Mouse (Mus musculus) myocyte (in vitro differentiated cells): ENCODE data around the gene Kif24. TPM values are rescaled to one million over a fixed set of nuclear protein-coding genes. Genes with fewer than 3 reads are reported as not detected.

ENCODE experiments used
- H3K27me3 ChIP-seq: one replicate; pipeline ENCODE4 v1.6.1; 2011; ENCODE audit not compliant: control insufficient read depth, insufficient read depth, insufficient read length
- H3K36me3 ChIP-seq: one replicate; pipeline ENCODE4 v1.6.1; 2011; ENCODE audit not compliant: control insufficient read depth, insufficient read depth
- H3K4me2 ChIP-seq: one replicate; pipeline ENCODE4 v1.6.1; 2011; ENCODE audit warnings: low read depth, control low read depth
- H3K4me3 ChIP-seq: one replicate; pipeline ENCODE4 v1.5.1; 2011; ENCODE audit warnings: mild to moderate bottlenecking, control low read depth, moderate library complexity
- H3K79me2 ChIP-seq: one replicate; pipeline ENCODE4 v1.6.1; 2011; ENCODE audit not compliant: control insufficient read depth, insufficient read depth
- H3ac ChIP-seq: one replicate; pipeline ENCODE4 v1.6.1; 2011; ENCODE audit not compliant: control insufficient read depth, insufficient read length
- CEBPB ChIP-seq: IDR thresholded peaks from 2 replicates; pipeline ENCODE4 v1.6.1; 2011; ENCODE audit warnings: mild to moderate bottlenecking, moderate library complexity; ENCODE audit not compliant: poor library complexity, insufficient read depth, severe bottlenecking
- E2F4 ChIP-seq: IDR thresholded peaks from one replicate; pipeline ENCODE4 v1.6.1; 2011; ENCODE audit warnings: mild to moderate bottlenecking, control low read depth, moderate library complexity; ENCODE audit not compliant: insufficient read depth
- MAX ChIP-seq: IDR thresholded peaks from one replicate; pipeline ENCODE4 v1.6.1; 2011; ENCODE audit warnings: low read depth, mild to moderate bottlenecking, control low read depth
- MYOD1 ChIP-seq, 3 experiments: IDR thresholded peaks; one replicate each; pipeline ENCODE4 v1.6.1; 2011; ENCODE audit warnings: control low read depth in 2 of 3, low read depth in 2 of 3, mild to moderate bottlenecking in 2 of 3, moderate library complexity in 1 of 3; ENCODE audit not compliant: insufficient read length in 2 of 3, control insufficient read depth in 1 of 3
- MYOG ChIP-seq, 3 experiments: IDR thresholded peaks; one replicate each; pipeline ENCODE4 v1.6.1; 2011; ENCODE audit warnings: control low read depth in 2 of 3, low read depth in 2 of 3, mild to moderate bottlenecking in 2 of 3; ENCODE audit not compliant: insufficient read length in 2 of 3, control insufficient read depth in 1 of 3, insufficient read depth in 1 of 3
- POLR2A ChIP-seq: IDR thresholded peaks from one replicate; pipeline ENCODE4 v1.6.1; 2011; ENCODE audit warnings: low read depth, mild to moderate bottlenecking, control low read depth, moderate library complexity; ENCODE audit not compliant: insufficient read length
- POLR2AphosphoS2 ChIP-seq: IDR thresholded peaks from one replicate; pipeline ENCODE4 v1.6.1; 2011; ENCODE audit warnings: low read depth, control low read depth; ENCODE audit not compliant: insufficient read length
- REST ChIP-seq: IDR thresholded peaks from one replicate; pipeline ENCODE4 v1.6.1; 2011; ENCODE audit warnings: mild to moderate bottlenecking, control low read depth, moderate library complexity; ENCODE audit not compliant: insufficient read depth, insufficient read length
- SRF ChIP-seq: IDR thresholded peaks from one replicate; pipeline ENCODE4 v1.6.1; 2011; ENCODE audit warnings: low read depth; ENCODE audit not compliant: control insufficient read depth, insufficient read length
- TCF12 ChIP-seq: IDR thresholded peaks from one replicate; pipeline ENCODE4 v1.6.1; 2011; ENCODE audit warnings: mild to moderate bottlenecking, control low read depth; ENCODE audit not compliant: poor library complexity, insufficient read depth, severe bottlenecking
- TCF3 ChIP-seq: IDR thresholded peaks from one replicate; pipeline ENCODE4 v1.6.1; 2011; ENCODE audit warnings: low read depth, control low read depth; ENCODE audit not compliant: insufficient read length
- USF1 ChIP-seq: IDR thresholded peaks from one replicate; pipeline ENCODE4 v1.6.1; 2011; ENCODE audit warnings: low read depth, mild to moderate bottlenecking, control low read depth, moderate library complexity
- polyA plus RNA-seq: library from polyadenylated mRNA; unstranded; fragments of >200 nt; fragmentation: generic; extraction: Trizol; gene quantifications from one replicate; pipeline ENCODE4 v1.2.1, GENCODE M21; 2012; ENCODE audit warnings: missing spikeins

Kif24 gene
- polyA plus RNA-seq, 1 experiment, result 7.2 TPM

DNA sequence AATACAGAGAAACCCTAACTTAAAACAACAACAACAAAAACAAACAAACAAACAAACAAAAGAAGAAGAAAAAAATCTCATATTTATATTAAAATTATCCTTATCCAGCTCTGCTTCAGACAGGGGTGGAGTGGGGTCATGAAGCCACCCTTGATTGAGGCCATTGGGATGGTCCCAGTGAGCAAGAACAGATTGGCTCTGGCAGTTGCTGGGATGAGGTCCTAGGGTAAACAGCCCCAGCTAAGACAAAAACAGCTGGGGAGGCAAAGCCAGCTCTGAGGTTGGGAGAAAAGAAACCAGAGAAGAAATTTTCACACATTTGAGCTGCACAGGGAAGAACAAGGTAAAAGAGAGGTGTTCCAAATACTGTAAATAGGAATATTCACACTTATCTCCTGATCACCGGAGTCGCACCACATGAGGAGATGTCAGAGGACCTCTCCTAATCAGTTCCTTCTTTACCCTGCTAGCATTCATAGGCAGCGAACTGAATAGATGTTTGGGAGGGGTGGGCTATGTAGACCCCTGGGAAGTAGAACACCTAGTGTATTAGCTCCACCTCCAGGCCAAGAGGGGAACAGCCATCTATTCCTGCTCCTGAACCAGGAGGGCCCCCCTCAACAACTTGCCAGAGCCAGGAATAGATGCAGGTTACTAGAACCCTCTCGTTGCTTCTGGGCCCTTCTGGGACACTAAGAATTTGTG lies 14.2 kb upstream of the Kif24 start:
- Histone ChIP-seq H3ac (no peak overlapping the region), H3K79me2 (no peaks in the 10 kb centered on the region), H3K27me3 (no peaks in the 10 kb centered on the region), H3K36me3 (no peaks in the 10 kb centered on the region), H3K4me3 (no peak overlapping the region), H3K4me2 (no peak overlapping the region)
- TF ChIP-seq TCF3, result no peak
- no peak for TF ChIP-seq CEBPB
- TF ChIP-seq TCF12, result no peak
- TF ChIP-seq REST, result no peak
- TF ChIP-seq MAX, result no peak
- no peak for TF ChIP-seq POLR2AphosphoS2
- no peak for TF ChIP-seq USF1
- no peak for TF ChIP-seq MYOG (IDR thresholded peaks at IDR 0.05; ENCODE audit: control insufficient read depth in 1 of 3, insufficient read depth in 1 of 3, insufficient read length in 2 of 3, low read depth in 2 of 3)
- TF ChIP-seq POLR2A, result no peak
- no peak for TF ChIP-seq SRF
- TF ChIP-seq E2F4, result no peak
- TF ChIP-seq MYOD1 (IDR thresholded peaks at IDR 0.05; ENCODE audit: control insufficient read depth in 1 of 3, insufficient read length in 2 of 3, low read depth in 2 of 3), result no peak

DNA sequence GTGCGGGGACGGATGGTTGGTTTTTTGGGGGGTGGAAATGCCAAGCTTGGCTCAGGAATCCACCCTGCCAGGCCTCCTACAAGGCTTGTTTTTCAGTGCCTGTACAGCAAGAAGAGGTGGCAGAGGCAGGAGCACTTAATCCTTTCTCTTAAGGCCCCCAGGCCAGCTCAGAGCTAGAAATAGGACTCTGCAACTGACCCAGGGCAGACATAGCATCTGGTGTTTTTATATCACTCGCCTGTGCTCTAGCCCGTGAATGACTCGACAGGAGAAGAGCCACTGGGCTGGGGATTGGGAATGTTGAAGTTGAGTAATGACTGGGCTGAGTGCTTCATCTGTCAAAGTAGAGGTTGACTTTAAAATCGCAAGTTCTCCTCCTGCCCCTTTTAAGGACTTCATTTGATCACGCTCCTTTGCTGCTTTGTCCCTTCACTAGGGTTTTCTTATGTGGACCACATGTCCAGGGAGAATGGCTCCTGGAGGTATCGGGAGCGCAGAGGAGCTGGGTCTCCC lies 13.0 kb upstream of the Kif24 start:
- no peaks in the 10 kb centered on the region for H3K27me3 ChIP-seq
- no peaks in the 10 kb centered on the region for H3K79me2 ChIP-seq
- H3K36me3 ChIP-seq, result no peaks in the 10 kb centered on the region
- no peak overlapping the region for H3K4me3 ChIP-seq
- H3ac ChIP-seq, result no peak overlapping the region
- TF ChIP-seq REST (no peak), USF1 (no peak), MAX (no peak), E2F4 (no peak), TCF3 (no peak), POLR2AphosphoS2 (no peak), SRF (no peak), MYOG (IDR thresholded peaks at IDR 0.05; ENCODE audit: control insufficient read depth in 1 of 3, insufficient read depth in 1 of 3, insufficient read length in 2 of 3, low read depth in 2 of 3) (no peak)
- no peak overlapping the region for H3K4me2 ChIP-seq

DNA sequence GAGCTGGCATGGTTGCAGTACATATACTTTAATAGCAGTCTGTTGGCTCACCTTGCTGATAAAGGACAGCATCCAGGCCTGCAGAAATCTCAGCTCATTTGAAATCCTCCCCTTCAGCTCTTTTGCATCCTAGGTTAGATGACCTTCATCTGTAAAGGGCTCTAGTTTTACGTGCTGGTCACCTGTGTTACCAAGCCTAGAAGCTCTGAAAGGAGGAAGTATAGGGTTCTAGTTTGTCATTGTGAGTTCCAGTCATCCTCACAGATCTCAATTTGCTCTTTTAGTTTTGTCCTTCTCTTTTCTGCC lies 6.7 kb upstream of the Kif24 start:
- Histone ChIP-seq H3K27me3 (no peaks in the 10 kb centered on the region), H3ac (no peak overlapping the region), H3K4me2 (no peak overlapping the region), H3K4me3 (no peak overlapping the region), H3K79me2 (no peaks in the 10 kb centered on the region), H3K36me3 (peaks cover 4% of the 10 kb centered on the region)
- no peak for TF ChIP-seq USF1
- no peak for TF ChIP-seq E2F4
- no peak for TF ChIP-seq CEBPB
- TF ChIP-seq REST, result no peak
- no peak for TF ChIP-seq TCF12
- TF ChIP-seq TCF3, result no peak
- no peak for TF ChIP-seq MYOG (IDR thresholded peaks at IDR 0.05; ENCODE audit: control insufficient read depth in 1 of 3, insufficient read depth in 1 of 3, insufficient read length in 2 of 3, low read depth in 2 of 3)

DNA sequence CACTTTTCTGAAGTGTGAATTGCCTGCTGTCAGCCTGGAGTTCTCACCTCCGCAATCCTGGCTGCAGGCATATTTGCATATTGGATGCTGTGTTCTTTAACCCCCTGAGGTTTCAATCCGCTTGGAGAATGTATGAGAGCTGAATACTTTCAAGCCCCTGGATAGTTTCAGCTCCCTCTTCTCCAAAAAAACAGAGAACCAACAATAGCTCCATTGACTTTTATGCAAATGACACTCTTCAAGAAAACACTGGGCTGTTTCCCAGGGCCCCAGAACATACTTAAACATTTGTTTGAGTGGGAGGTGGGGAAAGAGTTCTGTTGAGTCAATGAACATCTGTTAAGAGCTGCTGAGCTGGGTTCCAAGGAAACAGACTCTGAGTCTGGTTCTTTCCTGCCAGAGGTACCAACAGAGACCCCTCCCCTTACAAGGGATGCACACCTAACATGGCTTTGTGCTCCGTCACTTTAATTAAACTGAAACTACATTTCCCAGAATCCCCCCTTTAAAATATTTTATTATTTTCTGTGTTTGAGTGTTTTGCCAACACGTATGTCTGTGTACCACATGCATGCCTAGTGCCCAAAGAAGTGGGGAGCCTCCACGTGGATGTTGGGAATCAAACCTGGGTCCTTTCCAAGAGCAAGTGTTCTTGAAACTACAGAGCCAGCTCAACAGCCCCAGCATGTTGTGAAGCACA lies 6.1 kb upstream of the Kif24 start:
- no peak for TF ChIP-seq TCF3
- TF ChIP-seq CEBPB, result no peak
- TF ChIP-seq USF1, result no peak
- no peak for TF ChIP-seq MYOD1 (IDR thresholded peaks at IDR 0.05; ENCODE audit: control insufficient read depth in 1 of 3, insufficient read length in 2 of 3, low read depth in 2 of 3)
- TF ChIP-seq E2F4, result no peak
- TF ChIP-seq MAX, result no peak
- no peak for TF ChIP-seq SRF
- no peak for TF ChIP-seq TCF12
- TF ChIP-seq MYOG (IDR thresholded peaks at IDR 0.05; ENCODE audit: control insufficient read depth in 1 of 3, insufficient read depth in 1 of 3, insufficient read length in 2 of 3, low read depth in 2 of 3), result no peak
- no peak for TF ChIP-seq POLR2AphosphoS2
- TF ChIP-seq REST, result no peak
- TF ChIP-seq POLR2A, result no peak
- no peaks in the 10 kb centered on the region for H3K79me2 ChIP-seq
- no peak overlapping the region for H3ac ChIP-seq
- peaks cover 4% of the 10 kb centered on the region for H3K36me3 ChIP-seq
- no peaks in the 10 kb centered on the region for H3K27me3 ChIP-seq
- H3K4me2 ChIP-seq, result no peak overlapping the region
- no peak overlapping the region for H3K4me3 ChIP-seq

DNA sequence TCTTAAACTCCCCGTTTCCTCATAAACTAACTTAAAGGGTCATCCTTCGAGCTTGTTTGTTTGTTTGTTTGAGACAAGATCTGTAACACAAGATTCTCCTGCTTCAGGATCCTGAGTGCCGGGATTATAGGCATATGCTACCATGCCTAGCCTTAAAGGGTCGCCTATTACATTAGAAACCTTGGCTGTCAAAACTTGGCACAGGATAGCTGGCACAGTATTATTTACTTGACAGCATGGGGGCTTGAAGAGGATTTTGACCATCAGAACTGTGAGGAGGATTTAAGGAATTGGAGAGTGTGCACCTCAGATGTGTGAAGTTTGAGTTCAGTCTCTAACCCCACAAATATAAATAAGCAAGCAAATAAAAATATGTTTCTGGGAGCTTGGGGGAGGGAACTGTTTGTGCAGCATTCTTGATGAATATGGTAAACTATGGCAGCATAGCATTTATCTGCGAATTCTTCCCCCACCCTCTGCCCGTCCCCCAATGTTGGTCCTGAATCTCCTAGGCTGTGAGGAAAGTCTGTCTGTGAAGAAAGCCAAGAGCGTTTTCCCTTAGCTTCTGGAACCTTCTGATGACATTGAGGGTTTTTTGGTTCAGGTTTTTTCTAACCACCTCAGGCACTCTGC lies 5.5 kb upstream of the Kif24 start:
- Histone ChIP-seq H3K79me2 (no peaks in the 10 kb centered on the region), H3ac (no peak overlapping the region), H3K4me2 (no peak overlapping the region), H3K4me3 (no peak overlapping the region), H3K36me3 (peaks cover 4% of the 10 kb centered on the region), H3K27me3 (no peaks in the 10 kb centered on the region)
- TF ChIP-seq REST, result no peak
- TF ChIP-seq MYOD1 (IDR thresholded peaks at IDR 0.05; ENCODE audit: control insufficient read depth in 1 of 3, insufficient read length in 2 of 3, low read depth in 2 of 3), result no peak
- TF ChIP-seq MAX, result no peak
- no peak for TF ChIP-seq SRF
- no peak for TF ChIP-seq MYOG (IDR thresholded peaks at IDR 0.05; ENCODE audit: control insufficient read depth in 1 of 3, insufficient read depth in 1 of 3, insufficient read length in 2 of 3, low read depth in 2 of 3)
- TF ChIP-seq POLR2AphosphoS2, result no peak
- TF ChIP-seq TCF12, result no peak
- no peak for TF ChIP-seq POLR2A
- no peak for TF ChIP-seq TCF3
- TF ChIP-seq E2F4, result no peak
- no peak for TF ChIP-seq CEBPB
- TF ChIP-seq USF1, result no peak
